Mouse (Mus musculus): ENCODE data around the gene Ccdc105.

Gene Ccdc105

GRCm38 (mm10) chr10:78752452-78753191 is at the start of gene Ccdc105:
Gene Ccdc105 (minus strand): TSS chr10:78753065.
- DNase-seq (ENCODE audit: low spot score in 2 of 2) = peak; percentile 78 to 84

- no peak for DNase-seq (ENCODE audit: low spot score in 2 of 2)
Observed at GRCm38 (mm10) chr10:78801449-78801848, 48.6 kb upstream of the Ccdc105 start.

- DNase-seq (ENCODE audit: low spot score in 2 of 2) = no peak
Observed at GRCm38 (mm10) chr10:78790561-78790960, 37.7 kb upstream of the Ccdc105 start.

- peak; percentile 88 to 95 for DNase-seq (ENCODE audit: low spot score in 2 of 2)
Observed at GRCm38 (mm10) chr10:78787566-78788087, 34.8 kb upstream of the Ccdc105 start.

GRCm38 (mm10) chr10:78779981-78780651 is 27.3 kb upstream of the Ccdc105 start, which contains the start of gene Slc1a6:
Gene Slc1a6 (plus strand): TSS chr10:78780496.
- DNase-seq (ENCODE audit: low spot score in 2 of 2) = peak in 1 of 2 experiments; percentile 44

- DNase-seq (ENCODE audit: low spot score in 2 of 2) = peak in 1 of 2 experiments; percentile 15
Observed at GRCm38 (mm10) chr10:78779527-78779926, 26.7 kb upstream of the Ccdc105 start.

GRCm38 (mm10) chr10:78775830-78776229 is 23.0 kb upstream of the Ccdc105 start:
- DNase-seq (ENCODE audit: low spot score in 2 of 2) = no peak

- DNase-seq (ENCODE audit: low spot score in 2 of 2) = no peak
Observed at GRCm38 (mm10) chr10:78765570-78765969, 12.7 kb upstream of the Ccdc105 start.

GRCm38 (mm10) chr10:78756021-78756420 is 3.2 kb upstream of the Ccdc105 start:
- peak; percentile 80 to 90 for DNase-seq (ENCODE audit: low spot score in 2 of 2)

GRCm38 (mm10) chr10:78748946-78749345 is 3.9 kb downstream of the Ccdc105 start:
- DNase-seq (ENCODE audit: low spot score in 2 of 2) = no peak

- no peak for DNase-seq (ENCODE audit: low spot score in 2 of 2)
Observed at GRCm38 (mm10) chr10:78748161-78748560, 4.7 kb downstream of the Ccdc105 start.

- peak; percentile 39 to 43 for DNase-seq (ENCODE audit: low spot score in 2 of 2)
Observed at GRCm38 (mm10) chr10:78747035-78747721, 5.7 kb downstream of the Ccdc105 start.

- DNase-seq (ENCODE audit: low spot score in 2 of 2) = no peak
Observed at GRCm38 (mm10) chr10:78745453-78746232, 7.2 kb downstream of the Ccdc105 start.

GRCm38 (mm10) chr10:78743721-78744120 is 9.1 kb downstream of the Ccdc105 start:
- no peak for DNase-seq (ENCODE audit: low spot score in 2 of 2)

GRCm38 (mm10) chr10:78739821-78740220 is 13.0 kb downstream of the Ccdc105 start:
- DNase-seq (ENCODE audit: low spot score in 2 of 2) = no peak

- DNase-seq (ENCODE audit: low spot score in 2 of 2) = no peak
Observed at GRCm38 (mm10) chr10:78727876-78728275, 25.0 kb downstream of the Ccdc105 start.

- peak; percentile 5 to 36 for DNase-seq (ENCODE audit: low spot score in 2 of 2)
Observed at GRCm38 (mm10) chr10:78727035-78727434, 25.8 kb downstream of the Ccdc105 start.

GRCm38 (mm10) chr10:78723416-78723815 is 29.4 kb downstream of the Ccdc105 start:
- DNase-seq (ENCODE audit: low spot score in 2 of 2) = no peak

- DNase-seq (ENCODE audit: low spot score in 2 of 2) = peak in 1 of 2 experiments; percentile 17
Observed at GRCm38 (mm10) chr10:78722654-78723053, 30.2 kb downstream of the Ccdc105 start.

GRCm38 (mm10) chr10:78722036-78722435 is 30.8 kb downstream of the Ccdc105 start:
- no peak for DNase-seq (ENCODE audit: low spot score in 2 of 2)

- DNase-seq (ENCODE audit: low spot score in 2 of 2) = no peak
Observed at GRCm38 (mm10) chr10:78718056-78718455, 34.8 kb downstream of the Ccdc105 start, which contains the start of gene Casp14. Gene Casp14 (minus strand): TSS chr10:78718294.
